Comparison of ENCODE assay signal across 8 mouse cellular contexts in genomic region chr4:49522576-49522975, GRCm38 (mm10). TPM values are rescaled to one million over a fixed set of nuclear protein-coding genes. Genes with fewer than 3 reads are reported as not detected.
DNase-seq lines count a peak whose midpoint lies in the region; ATAC-seq and TF ChIP-seq lines count a peak whose summit lies in the region.

No protein-coding gene starts in this region.

- H3K36me3 ChIP-seq in hindbrain, embryonic 10.5 days, result peaks cover 56% of the 10 kb centered on the region
- H3K36me3 ChIP-seq in hindbrain, embryonic 12.5 days, result peaks cover 24% of the 10 kb centered on the region
- peaks cover 7% of the 10 kb centered on the region; the same call in 1 of the 2 replicates for H3K36me3 ChIP-seq in midbrain, embryonic 15.5 days (replicated peaks)

- peaks cover 28% of the 10 kb centered on the region for H3K4me1 ChIP-seq in hindbrain, embryonic 10.5 days (replicated peaks)
- peaks cover 22% of the 10 kb centered on the region for H3K4me1 ChIP-seq in hindbrain, embryonic 12.5 days
- peaks cover 30% of the 10 kb centered on the region for H3K4me1 ChIP-seq in midbrain, embryonic 15.5 days

- H3K4me3 ChIP-seq in hindbrain, embryonic 10.5 days, result peak overlapping the region; percentile 74; the same call in 1 of the 2 replicates
- no peak overlapping the region for H3K4me3 ChIP-seq in hindbrain, embryonic 12.5 days
- H3K4me3 ChIP-seq in layer of hippocampus, adult 2 months, result peak overlapping the region; percentile 94
- H3K4me3 ChIP-seq in midbrain, embryonic 15.5 days, result no peak overlapping the region

- H3K4me2 ChIP-seq in hindbrain, embryonic 12.5 days (replicated peaks), result no peak overlapping the region
- 0 out of 2 replicates have a peak overlapping the region, but pooled peaks have one; percentile 58 for H3K4me2 ChIP-seq in midbrain, embryonic 15.5 days

- TF ChIP-seq CTCF in layer of hippocampus, adult 2 months (conservative IDR thresholded peaks at IDR 0.05), result no peak

- H3K9ac ChIP-seq in hindbrain, embryonic 12.5 days, result no peak overlapping the region
- no peak overlapping the region for H3K9ac ChIP-seq in midbrain, embryonic 15.5 days

- WGBS in hindbrain, embryonic 10.5 days, result 87% methylated on average over 9 of the region's 9 CpGs
- WGBS in hindbrain, embryonic 12.5 days, result 82% methylated on average over 9 of the region's 9 CpGs
- 79% methylated on average over 9 of the region's 9 CpGs for WGBS in midbrain, embryonic 15.5 days

- no peaks in the 10 kb centered on the region for H3K27me3 ChIP-seq in hindbrain, embryonic 10.5 days (ENCODE audit: insufficient read depth, poor library complexity, severe bottlenecking)
- no peaks in the 10 kb centered on the region for H3K27me3 ChIP-seq in hindbrain, embryonic 12.5 days
- H3K27me3 ChIP-seq in midbrain, embryonic 15.5 days (replicated peaks), result no peaks in the 10 kb centered on the region

- ATAC-seq in hindbrain, embryonic 12.5 days (ENCODE audit: low FRiP score), result no peak
- no peak for ATAC-seq in midbrain, embryonic 15.5 days (replicated peaks)

- DNase-seq in hindbrain, embryonic 10.5 days (ENCODE audit: low spot score), result no peak
- peak; percentile 47 for DNase-seq in cerebellum, adult 11-12 months
- DNase-seq in frontal cortex, postnatal 25 days (ENCODE audit: low spot score in 2 of 2), result peak; percentile 42 to 74
- DNase-seq in layer of hippocampus, adult 2 months (ENCODE audit: low spot score in 2 of 2), result peak; percentile 80 to 89
- DNase-seq in urinary bladder, adult 2 months (ENCODE audit: low spot score), result no peak
- no peak for DNase-seq in adrenal gland, postnatal 36 days

- H3K9me3 ChIP-seq in hindbrain, embryonic 10.5 days, result no peaks in the 10 kb centered on the region
- H3K9me3 ChIP-seq in hindbrain, embryonic 12.5 days (replicated peaks), result no peaks in the 10 kb centered on the region
- no peaks in the 10 kb centered on the region for H3K9me3 ChIP-seq in midbrain, embryonic 15.5 days

- H3K27ac ChIP-seq in hindbrain, embryonic 10.5 days, result no peak overlapping the region
- H3K27ac ChIP-seq in hindbrain, embryonic 12.5 days, result no peak overlapping the region
- H3K27ac ChIP-seq in layer of hippocampus, adult 2 months, result peak overlapping the region; percentile 85
- no peak overlapping the region for H3K27ac ChIP-seq in midbrain, embryonic 15.5 days

RNA-seq across cellular contexts. Expression of gene Zfp189, which starts 1.6 kb away (rescaled TPM):
- polyA plus RNA-seq in hindbrain, embryonic 10.5 days (2016; fragmentation: Nextera tagmentation; extraction: Ambion mirVana), result 10.4 and 10.8 TPM in 2 replicates
- polyA plus RNA-seq in hindbrain, embryonic 12.5 days (2016; fragmentation: Nextera tagmentation; extraction: Ambion mirVana), result 14.9 and 16.7 TPM in 2 replicates
- 10 to 100 TPM; 29.1 to 36.6 TPM for total RNA-seq in layer of hippocampus, adult 2 months (2021)
- 12.6 and 12.8 TPM in 2 replicates for polyA plus RNA-seq in midbrain, embryonic 15.5 days (2015; fragmentation: Nextera tagmentation; extraction: Ambion mirVana)
- 2.2 and 2.7 TPM in 2 replicates for polyA plus RNA-seq in urinary bladder, adult 2 months (2012; rRNA removed)
- total RNA-seq in adrenal gland, postnatal 36 days (2021), result 1 to 10 TPM; 5.9 to 6.5 TPM

RNA-seq across cellular contexts. Expression of gene Mrpl50, which starts 1.7 kb away (rescaled TPM):
- 74.8 and 77.1 TPM in 2 replicates for polyA plus RNA-seq in hindbrain, embryonic 10.5 days (2016; fragmentation: Nextera tagmentation; extraction: Ambion mirVana)
- polyA plus RNA-seq in hindbrain, embryonic 12.5 days (2016; fragmentation: Nextera tagmentation; extraction: Ambion mirVana), result 80.7 and 82.2 TPM in 2 replicates
- 10 to 100 TPM; 31.9 to 33.3 TPM for total RNA-seq in layer of hippocampus, adult 2 months (2021)
- polyA plus RNA-seq in midbrain, embryonic 15.5 days (2015; fragmentation: Nextera tagmentation; extraction: Ambion mirVana), result 70.6 and 77.5 TPM in 2 replicates
- 12.1 and 14.4 TPM in 2 replicates for polyA plus RNA-seq in urinary bladder, adult 2 months (2012; rRNA removed)
- total RNA-seq in adrenal gland, postnatal 36 days (2021), result 10 to 100 TPM; 47.3 to 48.7 TPM

RNA-seq across cellular contexts. Expression of gene Baat, which starts 16.2 kb away (rescaled TPM):
- 0.30 and 0.33 TPM in 2 replicates for polyA plus RNA-seq in hindbrain, embryonic 10.5 days (2016; fragmentation: Nextera tagmentation; extraction: Ambion mirVana)
- polyA plus RNA-seq in hindbrain, embryonic 12.5 days (2016; fragmentation: Nextera tagmentation; extraction: Ambion mirVana), result 0.17 and 0.18 TPM in 2 replicates
- total RNA-seq in layer of hippocampus, adult 2 months (2021), result under 1 TPM in 1 of 2 experiments, not detected in 1; 0.36 TPM
- not detected in 2 replicates for polyA plus RNA-seq in midbrain, embryonic 15.5 days (2015; fragmentation: Nextera tagmentation; extraction: Ambion mirVana)
- not detected in 2 replicates for polyA plus RNA-seq in urinary bladder, adult 2 months (2012; rRNA removed)
- under 1 TPM; 0.13 to 0.26 TPM for total RNA-seq in adrenal gland, postnatal 36 days (2021)

RNA-seq across cellular contexts. Expression of gene Aldob, which starts 26.8 kb away (rescaled TPM):
- not detected in 2 replicates for polyA plus RNA-seq in hindbrain, embryonic 10.5 days (2016; fragmentation: Nextera tagmentation; extraction: Ambion mirVana)
- 0.20 TPM in 1 of 2 replicates, not detected in the other for polyA plus RNA-seq in hindbrain, embryonic 12.5 days (2016; fragmentation: Nextera tagmentation; extraction: Ambion mirVana)
- total RNA-seq in layer of hippocampus, adult 2 months (2021), result 1 to 10 TPM; 1.7 to 3.5 TPM
- 0.25 and 0.77 TPM in 2 replicates for polyA plus RNA-seq in midbrain, embryonic 15.5 days (2015; fragmentation: Nextera tagmentation; extraction: Ambion mirVana)
- 0.19 and 0.33 TPM in 2 replicates for polyA plus RNA-seq in urinary bladder, adult 2 months (2012; rRNA removed)
- under 1 TPM in 1 of 2 experiments, not detected in 1; 0.63 TPM for total RNA-seq in adrenal gland, postnatal 36 days (2021)

RNA-seq across cellular contexts. Expression of gene Acnat1, which starts 48.9 kb away (rescaled TPM):
- not detected in 2 replicates for polyA plus RNA-seq in hindbrain, embryonic 10.5 days (2016; fragmentation: Nextera tagmentation; extraction: Ambion mirVana)
- not detected in 2 replicates for polyA plus RNA-seq in hindbrain, embryonic 12.5 days (2016; fragmentation: Nextera tagmentation; extraction: Ambion mirVana)
- total RNA-seq in layer of hippocampus, adult 2 months (2021), result not detected
- not detected in 2 replicates for polyA plus RNA-seq in midbrain, embryonic 15.5 days (2015; fragmentation: Nextera tagmentation; extraction: Ambion mirVana)
- not detected in 2 replicates for polyA plus RNA-seq in urinary bladder, adult 2 months (2012; rRNA removed)
- 1 to 10 TPM in 1 of 2 experiments, under 1 TPM in 1; 0.95 to 1.1 TPM for total RNA-seq in adrenal gland, postnatal 36 days (2021)

Comparison
In these comparisons a context has a peak if more than half of its experiments do, and no peak if none do; other contexts are left out.
1. H3K4me3 ChIP-seq: peak in hindbrain, embryonic 10.5 days (single experiment) and layer of hippocampus, adult 2 months (single experiment); none in hindbrain, embryonic 12.5 days (single experiment) and midbrain, embryonic 15.5 days (single experiment).
2. DNase-seq: peak in cerebellum, adult 11-12 months (single experiment), frontal cortex, postnatal 25 days (2 of 2) and layer of hippocampus, adult 2 months (2 of 2); none in hindbrain, embryonic 10.5 days (single experiment), urinary bladder, adult 2 months (single experiment) and adrenal gland, postnatal 36 days (0 of 2).